Mouse (Mus musculus) lung, adult 2 months (tissue): ENCODE data around the gene Zdhhc7.

Source experiments
- CTCF ChIP-seq: fragments of 200-500 bp; IDR thresholded peaks from 2 replicates; pipeline ENCODE4 v1.5.1; 2011; ENCODE audit warnings: mild to moderate bottlenecking, low read length, control low read depth; ENCODE audit not compliant: insufficient read depth
- POLR2A ChIP-seq: fragments of 200-500 bp; IDR thresholded peaks from 2 replicates; pipeline ENCODE4 v1.6.1; 2011; ENCODE audit warnings: low read depth, mild to moderate bottlenecking, control low read depth, low read length, borderline replicate concordance; ENCODE audit errors: extremely low read depth

- no peak for TF ChIP-seq CTCF
- no peak for TF ChIP-seq POLR2A
Observed at GRCm38 (mm10) chr8:120036578-120036977, 64.7 kb downstream of the Zdhhc7 start.
